Mouse (Mus musculus) right cerebral cortex, adult 2 months (tissue): ENCODE data around the gene Cpne9.
"Not testable (repeated sequence)": the region's sequence is repeated elsewhere in the genome, so short reads cannot be mapped to it uniquely, and the experiment has no call there.

Experiments
- DNase-seq, 2 experiments: peaks; one replicate each; pipeline ENCODE4 v3.0.0; 2021 to 2022; ENCODE audit warnings: low spot score in 2 of 2

Gene Cpne9

DNA sequence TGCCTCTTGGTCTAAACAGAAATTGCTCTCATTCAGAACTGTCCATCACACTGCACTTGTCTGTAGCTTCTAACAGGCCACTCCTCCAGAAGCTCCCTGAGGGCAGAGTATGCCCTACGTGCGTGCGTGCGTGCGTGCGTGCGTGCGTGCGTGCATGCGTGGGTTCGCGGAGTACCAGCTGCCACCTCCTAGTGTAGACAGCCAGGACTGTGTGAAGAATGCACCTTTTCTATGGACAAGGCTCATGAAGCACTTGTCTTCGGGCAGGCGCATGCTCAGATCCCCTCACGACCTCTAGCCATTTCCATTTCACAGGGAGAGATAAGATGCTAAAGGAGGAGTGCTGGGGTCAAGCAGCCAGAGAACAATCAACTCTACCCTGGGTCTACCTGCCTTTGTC is 7.2 kb downstream of the Cpne9 start:
- no peak for DNase-seq

DNA sequence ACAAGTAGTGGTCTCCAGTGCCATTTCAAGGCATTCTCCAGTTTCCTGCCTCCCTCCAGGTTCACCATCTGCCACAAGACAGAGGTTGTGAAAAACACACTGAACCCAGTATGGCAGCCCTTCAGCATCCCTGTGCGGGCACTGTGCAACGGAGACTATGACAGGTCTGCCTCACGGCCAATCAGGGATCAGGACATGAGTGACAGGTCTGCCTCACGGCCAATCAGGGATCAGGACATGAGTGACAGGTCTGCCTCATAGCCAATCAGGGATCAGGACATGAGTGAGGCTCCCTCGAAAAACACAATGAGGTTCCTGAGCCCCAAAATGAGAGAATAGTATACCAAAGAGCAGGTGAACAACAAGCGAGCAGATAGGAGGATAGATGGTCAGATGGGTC is 8.2 kb downstream of the Cpne9 start:
- DNase-seq, result no peak

- no peak for DNase-seq
These were observed 10.8 kb downstream of the Cpne9 start for GRCm38 (mm10) chr6:113292938-113293337.

- no peak for DNase-seq
These were observed 13.9 kb downstream of the Cpne9 start for GRCm38 (mm10) chr6:113296046-113296445.

GRCm38 (mm10) chr6:113296639-113297038 is 14.5 kb downstream of the Cpne9 start:
- no peak for DNase-seq

GRCm38 (mm10) chr6:113301350-113301749 is 19.2 kb downstream of the Cpne9 start:
- no peak for DNase-seq

- no peak for DNase-seq
These were observed 20.2 kb downstream of the Cpne9 start for GRCm38 (mm10) chr6:113302258-113302657.

GRCm38 (mm10) chr6:113306322-113306985 is 24.3 kb downstream of the Cpne9 start:
- peak; percentile 98 to 99 for DNase-seq

- DNase-seq, result no peak
These were observed 24.9 kb downstream of the Cpne9 start, which contains the start of gene Brpf1 for GRCm38 (mm10) chr6:113306986-113307349. Gene Brpf1, plus strand, starts transcription at chr6:113307137.

GRCm38 (mm10) chr6:113307481-113308121 is 25.5 kb downstream of the Cpne9 start:
- DNase-seq, result peak; percentile 22 to 39

DNA sequence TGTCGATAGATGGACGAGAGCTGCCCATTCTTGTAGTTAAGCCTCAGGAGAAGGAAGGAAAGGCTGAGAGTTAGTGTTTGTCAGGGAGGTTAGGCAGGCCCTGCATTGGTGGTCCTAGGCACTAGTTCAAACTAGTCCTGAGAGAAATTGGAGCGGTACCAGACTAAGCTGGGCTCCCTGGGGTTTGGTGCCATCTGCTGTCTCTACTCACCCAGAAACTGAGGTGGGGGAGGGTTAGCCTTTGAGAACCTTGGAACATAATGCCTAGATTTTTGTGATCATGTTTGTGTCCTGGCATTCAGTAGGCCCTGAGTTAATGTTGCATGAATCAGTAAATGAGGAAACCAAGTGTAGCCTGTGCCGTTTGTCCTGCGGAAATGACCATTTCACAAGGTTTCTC is 26.0 kb downstream of the Cpne9 start:
- DNase-seq, result peak; percentile 42 to 58

- no peak for DNase-seq
These were observed 33.9 kb downstream of the Cpne9 start for GRCm38 (mm10) chr6:113315972-113316371.

DNA sequence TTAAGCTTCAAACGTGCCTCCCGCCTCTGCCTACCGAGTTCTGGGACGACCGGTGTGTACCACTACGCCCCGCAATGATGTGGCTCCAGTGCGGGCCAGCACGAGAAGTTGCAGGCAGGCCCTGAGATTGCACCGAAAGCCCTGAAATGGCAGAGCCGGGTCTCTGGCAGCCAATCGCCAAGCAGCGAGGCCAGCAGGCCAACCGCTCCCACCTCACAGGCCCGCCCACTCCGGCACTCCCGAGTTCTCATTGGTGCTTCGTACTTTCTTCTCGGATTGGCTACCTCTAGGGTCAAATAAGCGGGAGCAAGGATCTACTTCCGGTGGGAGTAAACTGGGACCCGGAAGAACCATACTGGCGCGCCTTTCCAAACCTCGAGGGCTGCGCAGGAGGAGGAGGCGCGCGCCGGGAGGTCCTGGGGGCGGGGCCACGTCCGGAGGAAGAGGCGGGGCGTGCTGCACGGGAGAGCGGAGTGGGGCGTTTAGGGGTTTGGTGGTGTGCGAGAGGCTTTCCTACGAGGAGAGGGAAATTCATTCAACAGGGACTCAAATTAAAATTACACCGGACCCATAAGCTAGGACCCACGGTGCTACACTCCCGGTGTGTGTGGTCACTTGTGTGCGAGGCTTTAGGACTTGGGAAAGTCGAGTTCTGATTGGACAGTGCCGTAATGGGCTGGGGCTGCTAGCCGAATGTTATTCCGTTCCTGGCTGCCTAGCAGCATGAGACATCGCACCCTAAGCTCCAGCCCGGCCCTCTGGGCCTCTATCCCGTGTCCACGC is 44.6 kb downstream of the Cpne9 start, which contains the start of gene Ogg1:
Gene Ogg1, plus strand, starts transcription at position 440 of the 783 bp plus-strand sequence.
- peak; percentile 99 for DNase-seq

DNA sequence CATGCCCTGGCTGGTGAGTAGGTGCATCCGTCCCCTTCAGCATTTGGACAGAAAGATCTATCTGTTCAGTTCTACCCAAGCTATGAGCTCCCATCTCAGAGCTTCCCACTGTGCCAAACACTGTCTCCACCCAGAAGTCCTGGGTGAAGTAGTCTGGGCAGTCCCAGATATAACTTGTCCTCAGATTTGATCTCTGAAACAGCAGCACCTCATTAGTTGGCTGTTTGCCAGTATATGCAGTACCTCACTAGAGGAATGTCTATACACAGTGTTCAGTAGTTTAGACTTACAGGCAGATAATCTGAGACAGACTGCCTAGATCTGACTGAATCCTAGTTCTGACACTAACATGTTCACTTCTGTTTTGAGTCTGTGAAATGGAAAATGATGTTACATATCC is 47.3 kb downstream of the Cpne9 start:
- no peak for DNase-seq

DNA sequence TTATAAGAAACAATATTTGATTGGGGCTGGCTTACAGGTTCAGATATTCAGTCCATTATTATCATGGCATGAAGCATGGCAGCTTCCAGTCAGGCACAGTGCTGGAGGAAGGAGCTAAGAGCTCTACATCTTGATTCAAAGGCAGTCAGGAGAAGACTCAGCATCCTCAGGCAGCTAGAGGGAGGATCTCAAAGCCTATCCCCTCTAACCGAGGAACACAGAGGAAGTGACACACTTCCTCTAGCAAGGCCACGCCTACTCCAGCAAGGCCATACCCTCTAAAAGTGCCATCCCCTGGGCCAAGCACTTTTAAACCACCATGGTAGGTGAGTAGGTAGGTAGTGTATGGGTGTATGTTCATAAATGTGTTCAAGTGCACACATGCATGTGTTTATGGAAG is 48.4 kb downstream of the Cpne9 start:
- DNase-seq, result no peak

DNA sequence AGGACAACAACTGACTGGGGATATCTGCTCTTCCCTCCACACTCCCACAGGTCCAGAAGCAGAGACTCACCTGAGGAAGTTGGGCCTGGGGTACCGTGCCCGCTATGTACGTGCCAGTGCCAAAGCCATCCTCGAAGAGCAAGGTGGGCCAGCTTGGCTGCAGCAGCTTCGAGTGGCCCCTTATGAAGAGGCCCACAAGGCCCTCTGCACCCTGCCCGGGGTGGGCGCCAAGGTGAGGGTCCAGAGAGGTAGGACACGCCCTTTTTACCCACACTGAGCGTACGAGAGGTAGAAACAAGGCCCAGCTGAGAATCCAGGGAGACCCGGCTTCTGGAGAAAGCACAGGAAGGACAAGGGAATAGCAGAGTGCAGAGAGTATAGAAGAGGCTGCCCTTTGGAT is 49.6 kb downstream of the Cpne9 start:
- no peak for DNase-seq

GRCm38 (mm10) chr6:113332734-113333133 is 50.6 kb downstream of the Cpne9 start:
- DNase-seq, result not testable (repeated sequence)

DNA sequence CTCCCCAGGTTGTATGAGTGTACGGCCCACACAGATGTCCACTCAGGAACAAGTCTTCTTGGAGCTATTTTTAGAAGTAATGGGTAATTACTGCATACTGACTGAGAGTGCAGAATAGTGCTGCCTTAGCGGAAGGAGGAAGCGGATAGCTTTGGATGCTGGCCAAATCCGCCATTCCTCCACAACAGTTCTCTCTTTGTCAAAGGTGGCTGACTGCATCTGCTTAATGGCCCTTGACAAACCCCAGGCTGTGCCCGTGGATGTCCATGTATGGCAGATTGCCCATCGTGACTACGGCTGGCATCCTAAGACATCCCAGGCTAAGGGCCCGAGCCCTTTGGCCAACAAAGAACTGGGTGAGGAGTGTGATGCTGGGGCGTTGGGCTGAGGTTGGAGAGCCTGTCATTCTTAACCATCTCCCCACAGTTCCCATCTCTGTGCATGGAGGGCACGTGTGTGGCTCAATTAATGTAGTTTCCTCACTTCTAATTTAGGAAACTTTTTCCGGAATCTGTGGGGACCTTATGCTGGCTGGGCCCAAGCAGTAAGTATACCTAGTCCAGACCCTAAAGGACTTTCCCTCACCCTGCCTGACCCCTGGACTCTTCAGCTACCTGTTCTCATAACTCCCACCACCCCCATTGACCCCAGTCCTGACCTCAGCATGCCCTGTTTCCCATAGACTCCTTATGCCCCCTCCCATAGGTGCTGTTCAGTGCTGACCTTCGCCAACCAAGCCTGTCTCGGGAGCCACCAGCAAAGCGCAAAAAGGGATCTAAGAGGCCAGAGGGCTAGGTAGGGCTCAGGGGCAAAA is 51.2 kb downstream of the Cpne9 start:
- DNase-seq, result peak; percentile 48 to 60

DNA sequence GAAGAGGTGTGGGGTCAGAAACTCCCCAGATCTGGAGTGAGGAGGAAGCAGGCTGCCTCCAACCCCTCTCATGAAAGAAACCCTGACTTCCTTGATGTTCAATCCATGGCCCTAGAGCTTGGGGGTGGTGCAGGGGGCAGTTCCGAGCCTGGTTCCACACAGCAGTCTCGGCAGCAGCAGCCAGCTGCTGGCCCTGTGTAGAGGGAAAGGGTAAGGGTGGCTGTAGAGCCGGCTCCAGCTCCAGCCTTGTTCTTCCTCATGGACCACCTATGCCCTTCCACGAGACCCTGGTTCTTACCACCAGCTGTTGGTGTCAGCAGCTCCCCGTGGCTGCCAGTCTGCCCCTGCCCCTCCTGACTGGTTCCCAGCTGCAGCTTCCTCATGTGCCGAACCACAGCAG is 52.1 kb downstream of the Cpne9 start:
- no peak for DNase-seq

- no peak for DNase-seq
These were observed 54.9 kb downstream of the Cpne9 start for GRCm38 (mm10) chr6:113336852-113337620.

DNA sequence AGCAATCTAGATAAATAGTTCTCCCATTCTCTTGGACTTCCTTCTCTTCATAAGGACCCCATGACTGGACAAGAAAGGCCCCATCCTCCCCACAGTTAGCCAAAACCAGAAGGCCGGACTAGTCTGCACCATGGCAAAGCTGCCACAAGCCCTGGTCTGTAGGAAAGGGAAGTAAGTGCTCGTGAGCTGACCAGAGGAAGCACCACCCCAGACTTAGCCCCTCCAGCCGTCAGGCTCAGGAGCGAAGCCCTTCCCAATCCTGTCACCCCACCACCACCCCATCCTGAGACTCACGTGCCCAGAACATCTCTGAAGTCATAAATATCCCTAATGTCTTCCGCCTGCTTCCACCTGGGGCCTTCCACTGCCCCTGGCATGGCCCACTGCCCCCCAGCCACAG is 59.5 kb downstream of the Cpne9 start:
- no peak for DNase-seq
